Mouse (Mus musculus): ENCODE measurements around the gene Zfp607b. TPM values are rescaled to one million over a fixed set of nuclear protein-coding genes. Genes with fewer than 3 reads are reported as not detected.

The Zfp607b gene
- polyA plus RNA-seq, 1 experiment from 2014 or later, result 2.0 TPM

DNA sequence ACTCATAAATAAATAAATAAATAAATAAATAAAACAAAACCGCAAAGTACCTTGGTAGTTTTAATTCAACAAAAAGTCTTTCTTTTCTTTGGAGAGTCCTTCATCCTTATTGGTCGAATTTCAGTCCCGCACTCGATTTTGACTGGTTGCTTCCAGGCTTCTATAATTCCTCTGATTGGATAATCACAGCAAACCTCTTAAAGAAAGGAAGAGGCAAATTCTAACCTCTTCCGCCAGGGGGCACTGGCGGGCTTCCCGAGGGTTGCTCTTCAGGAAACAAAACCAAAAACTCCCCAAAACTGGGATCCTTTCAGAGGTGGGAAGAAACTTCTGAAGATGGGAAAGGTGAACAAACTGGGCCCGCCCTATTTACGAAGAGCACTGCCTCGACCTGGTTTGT, 38.2 kb upstream of the Zfp607b start:
- H3K9ac ChIP-seq (ENCODE audit: low read length), result no peak overlapping the region
- H3K4me2 ChIP-seq (replicated peaks; ENCODE audit: low read depth), result no peak overlapping the region
- no peak overlapping the region for H3K4me3 ChIP-seq (ENCODE audit: low read depth, low read length)
- WGBS, result 4% methylated on average over 10 of the region's 10 CpGs
- H3K36me3 ChIP-seq (ENCODE audit: control insufficient read depth, insufficient read depth, low read length), result no peaks in the 10 kb centered on the region
- TF ChIP-seq EP300 (optimal IDR thresholded peaks at IDR 0.05), result no peak
- peak; percentile 86 for TF ChIP-seq CTCF (IDR thresholded peaks at IDR 0.05; ENCODE audit: low read depth)
- peaks cover 6% of the 10 kb centered on the region; the same call in 1 of the 2 replicates for H3K27me3 ChIP-seq (ENCODE audit: control insufficient read depth, insufficient read depth, low read length)
- ATAC-seq (ENCODE audit: low FRiP score, low TSS enrichment) (peak; percentile 43; the same call in 1 of the 2 replicates), DNase-seq (ENCODE audit: low spot score) (peak; percentile 76)
- no peaks in the 10 kb centered on the region for H3K4me1 ChIP-seq (replicated peaks; ENCODE audit: control insufficient read depth, insufficient read depth)
- no peak overlapping the region for H3K27ac ChIP-seq (replicated peaks)
- H3K9me3 ChIP-seq (ENCODE audit: control insufficient read depth, low read length), result no peaks in the 10 kb centered on the region

DNA sequence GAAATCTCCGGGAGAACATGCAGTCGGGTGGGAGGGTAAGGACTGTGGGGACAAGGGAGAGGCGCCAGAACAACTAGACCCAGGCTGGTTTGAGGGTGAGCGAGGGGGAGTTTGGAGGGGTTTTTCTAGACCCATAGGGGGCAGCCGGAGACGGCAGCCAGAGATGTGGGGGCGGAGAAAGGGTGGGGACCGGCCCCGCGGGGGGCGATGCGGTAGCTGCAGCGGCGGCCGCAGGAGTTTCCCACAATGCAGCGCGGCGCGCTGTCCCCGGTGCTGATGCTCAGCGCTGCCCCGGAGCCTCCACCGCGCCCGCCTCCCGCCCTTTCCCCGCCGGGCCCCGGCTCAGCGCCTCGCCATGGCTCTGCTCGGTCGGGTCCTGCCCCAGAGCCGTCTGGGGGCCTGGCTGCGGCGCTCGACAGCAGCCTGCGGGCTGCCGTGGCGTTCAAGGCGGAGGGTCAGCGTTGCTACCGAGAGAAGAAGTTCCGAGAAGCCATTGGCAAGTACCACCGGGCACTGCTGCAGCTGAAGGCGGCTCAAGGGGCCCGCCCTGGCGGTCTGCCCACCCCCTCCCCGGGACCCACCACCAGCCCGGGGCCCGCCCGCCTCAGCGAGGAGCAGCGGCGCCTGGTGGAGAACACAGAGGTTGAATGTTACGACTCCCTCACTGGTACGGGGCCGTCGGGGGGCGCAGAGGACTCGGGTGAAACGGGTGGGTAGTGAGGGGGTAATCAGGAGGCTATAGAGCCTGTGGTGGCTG, 35.3 kb upstream of the Zfp607b start, which contains the start of gene Ttc9b:
TSS of gene Ttc9b (plus strand) at position 235 of the 757 bp plus-strand sequence.
- WGBS, result 4% methylated on average over 44 of the region's 62 CpGs
- peak; percentile 56 for DNase-seq (ENCODE audit: low spot score)
- Histone ChIP-seq H3K4me2 (replicated peaks; ENCODE audit: low read depth) (peak within 1 kb of the TSS; percentile 27; the same call in 1 of the 2 replicates), H3K9me3 (ENCODE audit: control insufficient read depth, low read length) (no peaks in the 10 kb centered on the region), H3K9ac (ENCODE audit: low read length) (no peak within 1 kb of the TSS), H3K27me3 (ENCODE audit: control insufficient read depth, insufficient read depth, low read length) (peaks cover 6% of the 10 kb centered on the region; the same call in 1 of the 2 replicates), H3K4me3 (ENCODE audit: low read depth, low read length) (0 out of 2 replicates have a peak within 1 kb of the TSS, but pooled peaks have one; percentile 13), H3K27ac (replicated peaks) (no peak within 1 kb of the TSS), H3K4me1 (replicated peaks; ENCODE audit: control insufficient read depth, insufficient read depth) (no peaks in the 10 kb centered on the region), H3K36me3 (ENCODE audit: control insufficient read depth, insufficient read depth, low read length) (peaks cover 3% of the 10 kb centered on the region)
- TF ChIP-seq CTCF (IDR thresholded peaks at IDR 0.05; ENCODE audit: low read depth) (peak; percentile 39; the same call in 1 of the 2 replicates), EP300 (optimal IDR thresholded peaks at IDR 0.05) (no peak)
- no peak; the same call in 1 of the 2 replicates for ATAC-seq (ENCODE audit: low FRiP score, low TSS enrichment)

DNA sequence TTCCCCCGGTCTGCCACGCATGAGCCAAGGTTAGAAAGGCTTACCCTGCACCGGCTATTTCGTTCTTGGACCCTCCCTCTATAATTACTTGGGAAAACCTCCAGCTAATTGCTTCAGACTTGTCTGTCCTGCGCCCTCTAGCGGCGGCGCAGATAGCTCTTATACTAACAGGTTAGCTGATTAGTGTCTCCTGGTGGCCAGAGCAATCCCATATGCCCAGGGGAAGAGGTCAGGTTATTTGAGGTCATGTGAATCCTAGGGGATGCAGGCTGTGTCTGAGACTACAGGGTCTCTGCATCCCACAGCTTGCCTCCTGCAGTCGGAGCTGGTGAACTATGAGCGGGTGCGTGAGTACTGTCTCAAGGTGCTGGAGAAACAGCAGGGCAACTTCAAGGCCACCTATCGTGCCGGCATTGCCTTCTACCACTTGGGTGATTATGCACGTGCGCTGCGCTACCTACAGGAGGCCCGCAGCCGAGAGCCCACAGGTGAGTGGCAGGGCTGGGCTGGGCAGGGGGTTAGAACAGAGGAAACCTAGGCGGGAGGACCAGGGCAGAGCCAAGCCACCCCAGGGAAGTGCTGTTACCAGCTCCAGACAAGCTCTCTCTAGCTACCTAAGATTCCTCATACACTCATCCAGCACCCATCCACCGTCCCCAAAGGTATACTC, 34.4 kb upstream of the Zfp607b start:
- H3K4me2 ChIP-seq (replicated peaks; ENCODE audit: low read depth), result no peak overlapping the region
- 58% methylated on average over 20 of the region's 20 CpGs for WGBS
- peak; percentile 61 for TF ChIP-seq CTCF (IDR thresholded peaks at IDR 0.05; ENCODE audit: low read depth)
- TF ChIP-seq EP300 (optimal IDR thresholded peaks at IDR 0.05), result no peak
- H3K27ac ChIP-seq (replicated peaks), result no peak overlapping the region
- H3K27me3 ChIP-seq (ENCODE audit: control insufficient read depth, insufficient read depth, low read length), result peaks cover 6% of the 10 kb centered on the region; the same call in 1 of the 2 replicates
- no peaks in the 10 kb centered on the region for H3K4me1 ChIP-seq (replicated peaks; ENCODE audit: control insufficient read depth, insufficient read depth)
- no peaks in the 10 kb centered on the region for H3K9me3 ChIP-seq (ENCODE audit: control insufficient read depth, low read length)
- no peak for DNase-seq (ENCODE audit: low spot score)
- H3K9ac ChIP-seq (ENCODE audit: low read length), result no peak overlapping the region
- no peak for ATAC-seq (ENCODE audit: low FRiP score, low TSS enrichment)
- H3K4me3 ChIP-seq (ENCODE audit: low read depth, low read length), result no peak overlapping the region
- peaks cover 3% of the 10 kb centered on the region for H3K36me3 ChIP-seq (ENCODE audit: control insufficient read depth, insufficient read depth, low read length)

DNA sequence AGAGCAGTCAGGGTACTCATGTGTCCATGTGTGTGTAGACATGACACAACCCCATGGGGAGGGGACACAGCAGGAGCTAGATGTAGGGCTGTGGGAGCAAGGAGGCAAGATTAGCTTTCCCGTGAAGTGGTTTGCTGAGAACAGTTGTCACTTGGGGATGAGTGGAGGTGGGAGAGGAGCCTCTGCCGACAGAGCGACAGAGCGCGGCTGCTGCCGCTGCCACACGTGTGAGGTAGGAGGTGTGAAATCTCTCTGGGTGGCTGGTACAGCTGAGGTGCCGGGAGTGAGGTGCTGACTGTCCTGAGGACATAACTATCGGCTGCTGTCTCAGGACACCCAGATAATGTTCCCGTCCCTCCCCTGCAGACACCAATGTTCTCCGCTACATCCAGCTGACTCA, 33.6 kb upstream of the Zfp607b start:
- Histone ChIP-seq H3K9ac (ENCODE audit: low read length) (no peak overlapping the region), H3K27ac (replicated peaks) (no peak overlapping the region), H3K4me1 (replicated peaks; ENCODE audit: control insufficient read depth, insufficient read depth) (no peaks in the 10 kb centered on the region), H3K4me2 (replicated peaks; ENCODE audit: low read depth) (no peak overlapping the region), H3K4me3 (ENCODE audit: low read depth, low read length) (no peak overlapping the region), H3K27me3 (ENCODE audit: control insufficient read depth, insufficient read depth, low read length) (peaks cover 6% of the 10 kb centered on the region; the same call in 1 of the 2 replicates), H3K36me3 (ENCODE audit: control insufficient read depth, insufficient read depth, low read length) (peaks cover 3% of the 10 kb centered on the region), H3K9me3 (ENCODE audit: control insufficient read depth, low read length) (no peaks in the 10 kb centered on the region)
- WGBS, result 35% methylated on average over 11 of the region's 11 CpGs
- DNase-seq (ENCODE audit: low spot score) (no peak), ATAC-seq (ENCODE audit: low FRiP score, low TSS enrichment) (no peak)
- TF ChIP-seq EP300 (optimal IDR thresholded peaks at IDR 0.05) (no peak), CTCF (IDR thresholded peaks at IDR 0.05; ENCODE audit: low read depth) (no peak)

DNA sequence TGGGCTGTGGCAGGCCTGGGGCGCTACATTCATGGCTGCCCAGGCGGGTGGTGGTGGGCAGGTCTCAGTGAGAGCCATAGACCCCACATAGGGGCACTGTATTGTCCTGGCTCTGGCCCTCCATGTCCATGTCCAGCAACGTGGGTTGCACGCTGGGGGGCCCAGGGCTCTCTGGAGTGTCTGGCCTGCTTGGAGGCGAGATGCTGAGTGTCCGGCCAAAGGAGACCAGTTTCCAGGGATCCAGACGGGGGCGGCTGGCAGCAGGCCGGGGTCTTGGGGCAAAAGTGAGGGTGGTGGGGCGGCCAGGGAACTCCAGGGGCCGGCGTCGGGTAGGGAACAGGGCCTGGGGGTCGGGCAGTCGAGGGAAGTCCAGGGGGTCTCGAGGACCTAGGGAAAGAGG, 32.5 kb upstream of the Zfp607b start:
- no peak overlapping the region for H3K4me2 ChIP-seq (replicated peaks; ENCODE audit: low read depth)
- peaks cover 6% of the 10 kb centered on the region; the same call in 1 of the 2 replicates for H3K27me3 ChIP-seq (ENCODE audit: control insufficient read depth, insufficient read depth, low read length)
- ATAC-seq (ENCODE audit: low FRiP score, low TSS enrichment) (no peak), DNase-seq (ENCODE audit: low spot score) (no peak)
- H3K4me1 ChIP-seq (replicated peaks; ENCODE audit: control insufficient read depth, insufficient read depth), result no peaks in the 10 kb centered on the region
- TF ChIP-seq CTCF (IDR thresholded peaks at IDR 0.05; ENCODE audit: low read depth) (no peak), EP300 (optimal IDR thresholded peaks at IDR 0.05) (no peak)
- H3K27ac ChIP-seq (replicated peaks), result no peak overlapping the region
- no peaks in the 10 kb centered on the region for H3K9me3 ChIP-seq (ENCODE audit: control insufficient read depth, low read length)
- no peak overlapping the region for H3K4me3 ChIP-seq (ENCODE audit: low read depth, low read length)
- 90% methylated on average over 16 of the region's 16 CpGs for WGBS
- no peak overlapping the region for H3K9ac ChIP-seq (ENCODE audit: low read length)
- peaks cover 3% of the 10 kb centered on the region for H3K36me3 ChIP-seq (ENCODE audit: control insufficient read depth, insufficient read depth, low read length)
